Mouse (Mus musculus) frontal cortex, adult 2 months (tissue): ENCODE data around the gene Ighmbp2. TPM values are rescaled to one million over a fixed set of nuclear protein-coding genes. Genes with fewer than 3 reads are reported as not detected.

ENCODE experiments used
- polyA plus RNA-seq: library from polyadenylated mRNA; depleted of rRNA; stranded (reverse); fragments of >200 nt; gene quantifications from 2 replicates; pipeline ENCODE4 v1.2.3, GENCODE M21; 2012; rRNA removed

The Ighmbp2 gene
- polyA plus RNA-seq, 1 experiment, result 8.2 TPM

Other genes with a start within 250 kb of the Ighmbp2 start
- gene Mrpl21, start 116 bp downstream of the Ighmbp2 start, polyA plus RNA-seq, result 53.9 and 56.7 TPM in 2 replicates
- 22.6 and 25.1 TPM in 2 replicates for gene Cpt1a, start 39.3 kb upstream of the Ighmbp2 start, polyA plus RNA-seq
- 0.10 and 0.13 TPM in 2 replicates for gene Tesmin, start 105.8 kb upstream of the Ighmbp2 start, polyA plus RNA-seq
- gene Gal, start 131.5 kb upstream of the Ighmbp2 start, polyA plus RNA-seq, result 8.7 and 10.8 TPM in 2 replicates